Mouse (Mus musculus) embryonic fibroblast, embryonic 13.5 days (primary cell): ENCODE data around the gene Racgap1. TPM values are rescaled to one million over a fixed set of nuclear protein-coding genes. Genes with fewer than 3 reads are reported as not detected.
A peak's percentile ranks its signal among the peaks of the same experiment; 100 is the strongest.

Source experiments
- H3K27ac ChIP-seq: 2 replicates; pipeline ENCODE4 v1.5.1; 2012; ENCODE audit warnings: low read length, control low read depth, inconsistent platforms; ENCODE audit not compliant: insufficient read depth
- H3K4me1 ChIP-seq: 2 replicates; pipeline ENCODE4 v1.6.1; 2011; ENCODE audit warnings: low read length; ENCODE audit not compliant: control insufficient read depth, insufficient read depth
- H3K4me3 ChIP-seq: 2 replicates; pipeline ENCODE4 v1.5.1; 2011; ENCODE audit warnings: mild to moderate bottlenecking, control low read depth, low read length; ENCODE audit not compliant: insufficient read depth
- CTCF ChIP-seq: IDR thresholded peaks from 2 replicates; pipeline ENCODE4 v1.5.1; 2011; ENCODE audit warnings: mild to moderate bottlenecking, control low read depth, low read length, moderate library complexity, borderline replicate concordance; ENCODE audit not compliant: insufficient read depth
- POLR2A ChIP-seq: IDR thresholded peaks from 2 replicates; pipeline ENCODE4 v1.6.1; 2011; ENCODE audit warnings: low read depth, mild to moderate bottlenecking, control low read depth, low read length, moderate library complexity
- polyA plus RNA-seq: library from polyadenylated mRNA; stranded (reverse); fragments of >200 nt; gene quantifications from 2 replicates; pipeline ENCODE4 v1.2.4, GENCODE M21; 2011; ENCODE audit warnings: low read depth; ENCODE audit not compliant: missing spikeins, insufficient read length

Gene Racgap1
- polyA plus RNA-seq, 1 experiment = 72.4 TPM

- H3K4me3 ChIP-seq = no peak overlapping the region
- peaks cover 7% of the 10 kb centered on the region for H3K4me1 ChIP-seq
- H3K27ac ChIP-seq = no peak overlapping the region
- TF ChIP-seq POLR2A = no peak
- no peak for TF ChIP-seq CTCF
Observed at GRCm38 (mm10) chr15:99618595-99618994, 32.9 kb downstream of the Racgap1 start.

- Histone ChIP-seq H3K4me1 (peaks cover 7% of the 10 kb centered on the region), H3K4me3 (no peak overlapping the region), H3K27ac (peak overlapping the region; percentile 48)
- no peak for TF ChIP-seq POLR2A
Observed at GRCm38 (mm10) chr15:99615246-99615645, 36.2 kb downstream of the Racgap1 start.

- no peak overlapping the region for H3K4me3 ChIP-seq
- no peak for TF ChIP-seq POLR2A
- no peak for TF ChIP-seq CTCF
- peak overlapping the region; percentile 48 for H3K27ac ChIP-seq
- H3K4me1 ChIP-seq = peaks cover 7% of the 10 kb centered on the region
Observed at GRCm38 (mm10) chr15:99614753-99615152, 36.7 kb downstream of the Racgap1 start.

- Histone ChIP-seq H3K4me3 (no peak overlapping the region), H3K4me1 (peaks cover 7% of the 10 kb centered on the region), H3K27ac (no peak overlapping the region)
- TF ChIP-seq POLR2A = no peak
- no peak for TF ChIP-seq CTCF
Observed at GRCm38 (mm10) chr15:99614273-99614672, 37.2 kb downstream of the Racgap1 start.

- no peak overlapping the region for H3K27ac ChIP-seq
- TF ChIP-seq POLR2A (no peak), CTCF (no peak)
- H3K4me1 ChIP-seq = peaks cover 7% of the 10 kb centered on the region
- H3K4me3 ChIP-seq = no peak overlapping the region
Observed at GRCm38 (mm10) chr15:99611563-99611962, 39.9 kb downstream of the Racgap1 start.

- TF ChIP-seq CTCF = no peak
- no peak for TF ChIP-seq POLR2A
- no peak overlapping the region for H3K27ac ChIP-seq
- no peaks in the 10 kb centered on the region for H3K4me1 ChIP-seq
- no peak overlapping the region for H3K4me3 ChIP-seq
Observed at GRCm38 (mm10) chr15:99608382-99609125, 42.9 kb downstream of the Racgap1 start.

- Histone ChIP-seq H3K4me1 (no peaks in the 10 kb centered on the region), H3K4me3 (no peak overlapping the region), H3K27ac (no peak overlapping the region)
- TF ChIP-seq CTCF = no peak
- no peak for TF ChIP-seq POLR2A
Observed at GRCm38 (mm10) chr15:99607388-99608113, 43.9 kb downstream of the Racgap1 start.

- Histone ChIP-seq H3K4me3 (no peak overlapping the region), H3K4me1 (no peaks in the 10 kb centered on the region)
- TF ChIP-seq CTCF = no peak
- TF ChIP-seq POLR2A = no peak
Observed at GRCm38 (mm10) chr15:99606515-99606914, 44.9 kb downstream of the Racgap1 start.

GRCm38 (mm10) chr15:99605595-99605994, 45.9 kb downstream of the Racgap1 start:
- Histone ChIP-seq H3K27ac (no peak overlapping the region), H3K4me1 (no peaks in the 10 kb centered on the region), H3K4me3 (no peak overlapping the region)
- TF ChIP-seq POLR2A = no peak
- TF ChIP-seq CTCF = no peak

More at GRCm38 (mm10) chr15:99606515-99606914, 44.9 kb downstream of the Racgap1 start:
- no peak overlapping the region for H3K27ac ChIP-seq

GRCm38 (mm10) chr15:99603216-99603615, 48.2 kb downstream of the Racgap1 start:
- Histone ChIP-seq H3K4me1 (no peaks in the 10 kb centered on the region), H3K27ac (no peak overlapping the region), H3K4me3 (no peak overlapping the region)
- TF ChIP-seq POLR2A = no peak
- TF ChIP-seq CTCF = no peak
